Mouse (Mus musculus) kidney, adult 2 months (tissue): ENCODE measurements around the gene Adcy4.

Experiments
- CTCF ChIP-seq: fragments of 200-500 bp; conservative IDR thresholded peaks from 2 replicates; pipeline ENCODE4 v1.5.1; 2011; ENCODE audit warnings: low read depth, mild to moderate bottlenecking, control low read depth, low read length, moderate library complexity, mixed read lengths; ENCODE audit not compliant: insufficient read depth, insufficient read length
- POLR2A ChIP-seq: fragments of 200-500 bp; IDR thresholded peaks from one replicate; pipeline ENCODE4 v1.6.1; 2011; ENCODE audit warnings: low read depth, low read length, control low read depth

DNA sequence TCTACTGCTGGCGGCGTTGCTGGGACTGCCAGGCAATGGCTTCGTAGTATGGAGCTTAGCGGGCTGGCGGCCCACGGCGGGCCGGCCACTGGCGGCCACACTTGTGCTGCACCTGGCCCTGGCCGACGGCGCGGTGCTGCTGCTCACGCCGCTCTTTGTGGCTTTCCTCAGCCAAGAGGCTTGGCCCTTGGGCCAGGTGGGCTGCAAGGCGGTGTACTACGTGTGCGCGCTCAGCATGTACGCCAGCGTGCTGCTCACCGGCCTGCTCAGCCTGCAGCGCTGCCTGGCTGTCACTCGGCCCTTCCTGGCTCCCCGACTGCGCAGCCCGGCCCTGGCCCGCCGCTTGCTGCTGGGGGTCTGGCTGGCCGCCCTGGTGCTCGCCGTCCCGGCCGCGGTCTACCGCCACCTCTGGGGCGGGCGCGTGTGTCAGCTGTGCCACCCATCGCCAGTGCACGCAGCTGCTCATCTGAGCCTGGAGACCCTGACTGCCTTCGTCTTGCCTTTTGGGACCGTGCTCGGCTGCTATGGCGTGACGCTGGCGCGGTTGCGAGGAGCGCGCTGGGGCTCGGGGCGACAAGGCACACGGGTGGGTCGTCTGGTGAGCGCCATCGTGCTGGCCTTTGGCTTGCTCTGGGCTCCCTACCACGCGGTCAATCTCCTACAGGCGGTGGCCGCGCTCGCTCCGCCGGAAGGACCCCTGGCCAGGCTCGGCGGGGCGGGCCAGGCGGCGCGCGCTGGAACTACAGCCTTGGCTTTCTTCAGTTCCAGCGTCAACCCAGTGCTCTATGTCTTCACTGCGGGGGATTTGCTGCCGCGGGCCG, 21.7 kb downstream of the Adcy4 start:
- no peak for TF ChIP-seq CTCF
- TF ChIP-seq POLR2A, result no peak
